Mouse (Mus musculus) cerebellum, adult 11-12 months (tissue): ENCODE results near the gene Gm10260.
A peak's percentile ranks its signal among the peaks of the same experiment; 100 is the strongest.

Experiments
- DNase-seq: peaks from one replicate; pipeline ENCODE4 v3.0.0; 2022

Gm10260 gene

DNA sequence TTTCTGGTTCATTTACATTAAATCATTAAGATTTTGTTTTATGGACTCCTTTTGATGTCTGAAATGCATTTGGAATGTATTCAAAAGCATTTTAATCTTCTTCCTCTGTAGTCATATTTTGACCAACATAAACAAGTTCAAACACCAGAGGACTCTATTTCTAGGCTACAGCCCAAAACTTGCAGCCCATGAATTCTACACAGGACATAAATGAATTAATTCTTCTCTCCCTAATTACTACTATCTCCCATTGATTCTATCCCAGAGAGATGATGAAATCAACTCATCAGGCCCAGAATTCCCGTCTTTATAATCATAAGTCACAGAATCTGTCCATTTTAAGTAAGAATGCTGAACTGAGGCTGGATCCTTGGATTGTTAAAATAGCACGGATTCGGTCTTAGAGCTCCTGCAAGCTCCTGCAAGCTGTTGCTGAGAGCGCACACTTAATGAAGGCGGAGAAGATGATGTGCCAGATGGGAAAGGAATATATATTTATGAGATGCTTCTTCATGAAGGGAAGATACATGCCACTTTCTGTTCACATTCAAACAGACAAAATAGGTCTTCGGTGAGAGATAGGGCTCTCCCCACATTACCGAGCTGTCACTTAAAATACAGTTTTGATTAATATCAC lies 7.7 kb upstream of the Gm10260 start:
- DNase-seq, result no peak

DNA sequence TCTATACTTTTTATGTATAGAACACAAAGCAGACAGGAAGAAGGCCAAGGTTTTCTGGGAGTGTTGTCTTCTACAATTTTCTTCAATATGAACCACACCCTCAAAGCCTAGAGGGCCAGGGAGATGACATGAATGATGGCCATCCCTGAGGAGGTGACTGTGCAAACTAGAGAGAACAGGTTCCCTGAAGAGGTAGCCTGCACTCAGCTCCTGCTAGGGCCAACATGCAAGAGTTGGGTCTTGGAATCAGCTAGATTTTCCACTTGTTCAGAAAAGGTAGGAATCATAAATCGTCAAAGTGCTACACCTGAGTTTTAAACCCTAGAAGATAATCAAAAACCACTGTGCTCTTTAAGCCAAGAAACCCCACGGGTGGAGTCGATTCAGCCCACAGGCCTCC lies 6.2 kb upstream of the Gm10260 start:
- DNase-seq, result no peak

DNA sequence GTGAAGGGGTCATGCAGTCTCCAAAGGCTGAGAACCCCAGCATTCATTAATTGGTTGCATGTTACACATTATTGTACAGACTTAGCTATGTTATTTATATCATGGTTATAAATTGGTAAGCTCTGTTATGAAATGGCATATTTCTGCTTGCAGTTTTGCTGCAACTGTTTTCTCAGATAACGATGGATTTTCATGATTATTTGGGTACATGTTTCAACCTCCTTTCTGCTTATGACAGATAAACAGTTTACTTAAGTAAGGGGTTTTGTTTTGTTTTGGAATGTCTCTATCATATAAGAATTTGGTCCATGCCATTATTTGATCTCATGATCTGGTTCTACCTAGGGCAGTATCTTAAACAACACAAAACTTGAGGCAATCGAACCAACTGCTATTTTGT lies 5.5 kb upstream of the Gm10260 start:
- no peak for DNase-seq

DNA sequence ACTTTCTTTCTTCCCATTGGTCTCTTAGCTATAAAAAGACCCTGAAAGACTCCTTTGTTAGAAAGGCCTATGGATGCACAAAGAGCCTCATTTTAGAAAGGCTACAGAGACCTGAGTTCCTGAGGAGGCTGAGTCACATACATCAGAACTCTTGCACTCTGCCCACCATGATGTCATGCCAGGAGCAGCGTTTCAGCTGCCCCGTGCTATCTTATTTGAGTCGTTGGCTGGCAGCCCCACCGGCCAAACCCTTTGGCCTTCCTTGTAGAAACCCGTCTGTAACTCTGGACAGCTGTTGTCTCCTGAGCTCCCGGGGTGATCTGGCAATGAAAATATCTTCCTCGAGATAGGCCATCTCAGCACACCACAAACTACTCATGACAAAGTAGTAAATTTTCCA lies 3.6 kb upstream of the Gm10260 start:
- no peak for DNase-seq

DNA sequence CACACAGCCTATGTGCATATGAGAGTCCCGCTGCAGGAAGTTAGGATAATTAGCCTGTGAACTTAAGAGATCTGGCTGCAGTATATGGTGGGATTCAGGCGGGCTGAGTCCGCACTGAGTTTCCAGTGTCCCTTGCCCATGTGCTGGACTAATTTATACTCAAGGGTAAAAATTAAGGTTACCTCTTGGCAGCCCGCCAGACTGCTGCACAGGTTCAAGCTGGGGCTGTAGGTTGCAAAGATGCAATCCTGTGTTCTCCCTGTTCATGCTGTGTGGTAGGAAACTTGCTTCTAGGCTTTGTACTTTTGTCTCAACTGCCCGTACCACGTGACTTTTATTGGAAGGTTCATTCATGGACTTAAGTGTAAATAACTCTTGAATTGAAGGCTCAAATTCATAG lies 3.0 kb upstream of the Gm10260 start:
- no peak for DNase-seq

DNA sequence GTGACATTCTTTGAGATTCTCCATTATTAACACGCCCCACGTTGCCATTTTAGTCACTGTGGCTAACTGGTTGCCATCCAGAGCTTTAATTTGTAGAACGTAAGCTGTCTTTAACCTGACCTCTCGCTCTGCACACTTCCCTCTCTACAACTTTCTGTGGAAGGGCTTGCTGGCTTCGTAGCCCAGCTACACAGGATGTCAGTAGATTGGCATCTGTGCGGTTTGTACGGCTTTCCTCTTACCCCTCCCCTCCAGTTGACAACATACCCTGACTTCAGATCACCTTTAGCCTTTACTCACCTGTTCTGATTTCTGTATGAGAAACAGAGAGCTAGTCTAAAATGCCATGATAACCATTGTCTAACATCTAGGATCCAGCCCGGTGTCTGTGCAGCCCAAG lies 1.7 kb upstream of the Gm10260 start:
- no peak for DNase-seq

DNA sequence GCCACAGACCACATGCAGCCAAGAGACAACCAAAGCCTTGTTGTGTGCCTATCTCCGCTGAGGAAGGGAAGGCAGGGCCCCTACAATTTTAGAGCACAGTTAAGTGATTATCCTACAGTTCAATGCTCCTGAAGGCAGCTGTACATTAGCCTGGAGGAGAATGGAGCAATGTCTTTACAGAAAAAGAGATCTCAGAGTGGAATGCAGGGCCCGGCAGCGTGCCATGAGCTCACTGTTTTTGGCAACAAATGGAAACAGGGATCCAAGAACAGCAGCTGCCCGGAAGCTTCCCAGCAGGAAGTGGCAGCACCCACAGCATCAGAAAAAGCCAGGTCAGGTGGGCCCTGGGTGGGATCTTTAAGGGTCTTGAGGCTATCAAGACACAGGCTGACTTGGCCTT lies 3.4 kb downstream of the Gm10260 start:
- DNase-seq, result no peak

DNA sequence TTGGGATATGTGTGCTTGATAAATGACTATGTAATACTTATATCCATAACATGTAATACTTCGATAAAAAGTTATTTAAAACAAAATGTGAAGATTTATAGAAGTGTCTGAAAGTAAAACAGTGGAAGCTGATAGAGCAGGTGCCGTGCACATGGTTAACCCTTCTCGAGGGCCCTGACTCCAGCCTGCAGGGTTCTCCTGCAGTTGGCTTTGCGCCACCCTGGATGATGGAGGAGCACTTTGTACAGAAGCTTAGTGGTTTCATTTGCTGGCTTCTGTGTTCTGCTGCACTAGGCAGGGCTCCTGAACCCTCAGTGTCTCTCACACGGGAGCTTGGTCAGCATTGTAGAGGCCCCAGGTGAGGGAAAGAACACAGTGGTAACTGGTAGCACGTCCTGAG lies 4.3 kb downstream of the Gm10260 start:
- DNase-seq, result no peak

DNA sequence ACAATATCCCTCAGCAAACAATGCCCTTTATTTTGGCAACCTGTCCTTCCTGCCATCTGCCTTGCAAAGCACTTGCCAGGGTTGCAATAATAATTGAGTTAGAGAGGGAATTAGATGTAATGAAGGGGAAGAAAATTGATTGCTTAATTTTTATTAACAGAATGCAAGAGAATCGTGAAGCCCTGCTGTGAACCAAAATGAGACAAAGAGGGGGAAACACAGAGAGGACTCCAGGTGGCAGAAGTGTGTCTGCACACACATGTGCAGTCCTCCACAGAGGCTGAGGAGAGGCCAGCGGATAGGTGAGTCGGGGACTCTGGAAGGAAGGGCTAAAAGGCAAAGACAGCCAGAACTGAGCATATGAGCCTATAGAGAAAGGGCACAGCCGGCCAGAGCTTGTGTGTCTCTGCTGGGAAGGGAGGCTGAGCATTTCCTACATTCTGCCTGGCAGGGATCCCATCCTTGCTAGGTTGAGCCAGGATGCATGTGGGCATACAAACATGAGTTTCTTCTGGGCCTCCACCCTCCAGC lies 9.5 kb downstream of the Gm10260 start:
- peak; percentile 43 for DNase-seq

DNA sequence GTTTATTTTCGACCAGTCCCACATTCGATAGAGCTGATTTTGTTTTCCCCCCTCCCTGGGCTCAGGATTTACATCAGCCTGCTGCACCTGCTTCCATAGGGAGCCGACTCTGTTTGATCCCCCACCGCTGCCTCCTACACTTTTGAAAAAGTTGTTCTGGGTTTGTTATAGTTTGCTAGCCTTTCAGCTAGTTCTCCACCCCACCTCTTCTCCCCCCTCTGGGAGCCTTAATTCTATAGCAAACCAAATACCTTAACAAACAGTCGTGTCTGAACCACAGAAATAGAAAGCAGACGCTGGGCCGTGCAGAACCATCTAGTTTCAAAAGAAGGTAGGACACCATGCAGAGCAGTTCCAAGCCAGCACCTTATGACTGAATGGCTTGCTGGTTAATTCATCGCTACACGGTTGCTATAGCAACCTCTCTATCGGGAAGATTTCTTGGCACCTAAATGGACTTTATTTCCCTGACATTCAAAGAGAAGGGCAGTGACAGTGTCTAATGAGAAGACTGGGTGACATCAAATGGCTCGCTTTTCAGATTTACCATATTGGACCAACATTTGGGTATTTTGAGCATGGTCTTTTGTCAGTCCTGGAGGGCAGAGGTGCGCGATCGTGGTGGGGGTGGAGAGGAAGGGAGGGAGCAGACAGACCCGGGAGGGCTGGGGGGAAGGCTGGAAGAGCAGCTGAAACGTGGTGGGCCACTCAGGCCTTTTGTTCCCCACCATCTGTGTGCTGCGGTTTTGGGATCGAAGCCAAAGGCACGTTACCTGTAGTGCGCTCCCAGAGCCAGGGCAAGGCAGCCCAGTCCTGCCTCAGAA lies 13.2 kb downstream of the Gm10260 start:
- DNase-seq, result no peak

DNA sequence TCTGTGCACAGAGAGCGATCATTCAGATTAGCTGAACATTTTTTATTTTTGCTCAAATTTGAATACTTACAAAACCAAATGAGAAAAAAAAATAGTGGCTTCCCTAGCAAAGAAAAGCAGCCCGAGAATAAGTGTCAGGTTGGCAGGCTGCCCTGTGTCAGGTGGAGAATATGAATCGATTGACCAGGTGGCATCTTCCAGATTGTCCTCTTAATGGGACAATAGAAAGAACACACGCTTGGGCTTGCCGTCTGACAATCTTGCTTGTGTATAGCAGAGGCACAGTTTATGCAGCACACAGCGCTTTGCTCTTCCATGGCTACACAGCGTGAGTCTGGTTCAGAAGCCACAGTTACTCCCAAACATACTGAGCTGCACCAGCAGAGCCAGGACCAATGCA lies 15.8 kb downstream of the Gm10260 start:
- no peak for DNase-seq

DNA sequence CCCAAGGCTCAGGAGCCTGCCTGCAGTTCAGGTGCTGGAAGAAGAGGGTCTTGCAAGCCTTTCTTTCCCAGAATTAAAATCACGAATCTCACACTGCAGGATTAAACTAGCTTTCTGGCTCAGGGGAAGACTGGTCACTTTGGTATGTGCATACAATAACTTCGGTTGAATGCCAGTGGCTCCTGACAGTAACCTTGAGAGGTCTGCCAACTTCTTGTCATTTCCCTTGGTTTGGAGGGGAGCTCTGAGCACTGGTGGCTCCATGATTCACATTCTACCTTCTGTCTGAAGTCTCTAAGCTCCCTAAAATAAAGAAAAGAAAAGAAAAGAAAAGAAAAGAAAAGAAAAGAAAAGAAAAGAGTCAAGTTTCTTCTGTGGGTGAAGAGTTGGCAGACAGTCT lies 16.4 kb downstream of the Gm10260 start:
- DNase-seq, result no peak

DNA sequence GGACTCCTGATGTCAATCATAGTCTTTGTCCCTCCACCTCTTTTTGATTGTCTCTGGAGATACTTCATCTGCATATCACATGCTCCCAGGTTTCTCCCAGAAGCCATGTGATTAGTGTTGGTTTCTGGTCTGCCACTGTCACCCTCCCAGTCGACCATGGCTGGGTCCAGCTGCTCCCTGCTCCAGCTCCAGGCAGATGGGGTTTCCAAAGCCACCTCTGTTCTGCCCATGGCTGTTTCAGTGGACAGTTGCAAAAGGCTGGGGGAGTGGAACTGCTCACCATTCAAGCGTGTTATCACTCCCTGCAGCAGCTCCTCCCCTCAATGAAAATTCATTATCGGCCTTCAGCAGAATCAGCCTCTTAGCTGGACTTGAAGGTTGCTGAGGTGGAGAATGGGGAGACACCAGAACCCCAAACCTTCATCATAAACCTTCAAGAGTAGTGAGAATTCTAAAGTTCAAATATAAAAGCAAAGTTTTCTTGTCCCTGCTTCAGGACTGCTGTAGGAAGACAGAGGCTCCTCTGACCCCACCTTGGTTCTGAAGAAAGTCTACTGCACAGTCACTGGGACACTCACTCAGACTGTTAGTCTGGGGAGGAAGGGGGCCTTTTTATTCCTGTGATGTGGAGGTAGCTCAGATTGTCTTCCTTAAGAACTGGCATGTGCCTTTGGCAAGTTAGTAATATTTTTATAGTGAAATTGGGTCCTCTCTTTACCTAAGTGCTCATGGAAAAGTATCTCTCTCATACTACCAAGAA lies 17.0 kb downstream of the Gm10260 start:
- DNase-seq, result no peak

DNA sequence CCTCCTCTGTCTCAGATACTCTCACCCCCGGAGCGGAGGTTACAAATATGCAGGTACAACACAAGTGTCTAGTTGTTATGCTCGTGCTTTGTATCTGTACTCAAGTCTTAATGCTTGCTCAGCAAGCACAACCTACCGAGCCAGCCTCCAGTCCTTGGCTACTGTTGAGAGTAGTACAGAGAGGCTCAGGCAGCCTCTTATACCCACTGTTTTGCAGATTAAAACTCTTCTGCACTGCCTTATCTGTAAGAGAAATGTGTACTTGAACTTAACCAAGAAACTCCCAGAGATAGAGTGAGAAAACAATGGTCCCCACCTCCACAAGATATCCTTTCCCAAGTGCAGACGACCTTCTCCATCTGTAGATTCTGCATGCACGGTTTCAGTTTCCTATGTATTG lies 24.5 kb downstream of the Gm10260 start:
- DNase-seq, result no peak

DNA sequence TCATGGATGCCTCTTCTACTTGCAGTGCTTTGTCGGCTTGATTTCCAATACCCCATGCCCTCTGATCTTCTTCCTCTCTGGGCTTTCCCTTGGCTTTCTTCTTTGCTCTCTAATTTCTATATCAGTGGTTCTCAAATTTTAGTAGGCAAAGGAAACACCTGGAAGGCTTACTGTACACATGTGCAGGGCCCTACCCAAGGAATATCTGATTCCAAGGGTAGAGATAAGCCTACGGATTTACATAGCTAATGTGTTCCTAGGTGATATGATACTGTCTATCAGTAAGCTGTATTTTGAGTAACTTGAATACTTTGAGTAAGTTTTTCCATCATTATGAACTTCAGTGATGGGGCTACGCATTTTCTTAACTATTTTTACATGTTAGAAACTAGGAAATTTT lies 25.7 kb downstream of the Gm10260 start:
- no peak for DNase-seq

DNA sequence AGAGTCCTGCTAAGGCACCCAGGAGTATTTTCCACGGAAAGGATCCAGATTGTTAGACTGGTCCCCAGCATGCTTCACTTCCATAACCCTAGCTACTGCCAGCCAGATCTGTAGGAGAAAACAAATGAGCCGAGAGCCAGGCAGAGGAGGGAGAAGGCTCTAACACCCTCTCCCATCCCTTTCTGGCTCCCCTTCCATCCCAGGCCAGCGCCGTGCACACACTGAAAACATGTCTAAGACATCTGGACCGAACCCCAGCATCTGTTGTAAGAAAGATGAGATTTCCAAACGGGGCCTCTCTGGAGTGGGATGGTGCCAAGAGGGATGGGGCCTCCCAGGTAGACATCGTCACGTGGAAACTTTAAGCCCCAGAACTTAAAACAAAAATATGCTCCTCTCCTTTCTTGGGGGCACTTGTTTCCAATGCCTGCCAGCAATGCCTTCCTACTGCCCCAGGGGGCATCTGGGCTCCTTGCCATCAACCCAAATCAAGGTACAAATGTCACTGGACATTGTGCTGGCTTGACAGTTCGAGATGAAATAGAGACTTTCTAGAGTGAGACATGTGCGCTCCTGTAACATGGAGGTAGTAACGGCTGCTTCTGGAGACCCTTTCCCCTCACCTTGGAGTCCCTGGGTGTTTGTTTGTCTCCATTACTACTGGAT lies 35.1 kb downstream of the Gm10260 start:
- no peak for DNase-seq

DNA sequence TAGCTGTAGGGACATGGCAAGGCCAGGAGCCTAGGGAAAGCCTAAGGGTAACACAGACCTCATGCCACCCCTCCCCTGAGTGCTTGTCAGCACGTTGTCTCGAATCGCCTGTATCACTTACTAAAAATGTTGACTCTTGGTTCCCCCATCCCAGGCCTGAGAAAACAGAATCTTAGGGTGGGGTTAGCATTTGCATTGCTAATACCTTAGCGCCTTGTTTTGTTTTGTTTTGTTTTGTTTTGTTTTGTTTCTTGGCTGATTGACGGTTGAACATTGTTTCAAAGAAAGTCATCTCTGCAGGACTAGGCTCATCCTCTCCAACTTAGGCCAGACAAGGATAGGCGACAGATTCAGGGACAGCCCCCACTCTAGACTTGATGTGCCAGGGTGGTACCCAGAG lies 35.9 kb downstream of the Gm10260 start:
- DNase-seq, result no peak

DNA sequence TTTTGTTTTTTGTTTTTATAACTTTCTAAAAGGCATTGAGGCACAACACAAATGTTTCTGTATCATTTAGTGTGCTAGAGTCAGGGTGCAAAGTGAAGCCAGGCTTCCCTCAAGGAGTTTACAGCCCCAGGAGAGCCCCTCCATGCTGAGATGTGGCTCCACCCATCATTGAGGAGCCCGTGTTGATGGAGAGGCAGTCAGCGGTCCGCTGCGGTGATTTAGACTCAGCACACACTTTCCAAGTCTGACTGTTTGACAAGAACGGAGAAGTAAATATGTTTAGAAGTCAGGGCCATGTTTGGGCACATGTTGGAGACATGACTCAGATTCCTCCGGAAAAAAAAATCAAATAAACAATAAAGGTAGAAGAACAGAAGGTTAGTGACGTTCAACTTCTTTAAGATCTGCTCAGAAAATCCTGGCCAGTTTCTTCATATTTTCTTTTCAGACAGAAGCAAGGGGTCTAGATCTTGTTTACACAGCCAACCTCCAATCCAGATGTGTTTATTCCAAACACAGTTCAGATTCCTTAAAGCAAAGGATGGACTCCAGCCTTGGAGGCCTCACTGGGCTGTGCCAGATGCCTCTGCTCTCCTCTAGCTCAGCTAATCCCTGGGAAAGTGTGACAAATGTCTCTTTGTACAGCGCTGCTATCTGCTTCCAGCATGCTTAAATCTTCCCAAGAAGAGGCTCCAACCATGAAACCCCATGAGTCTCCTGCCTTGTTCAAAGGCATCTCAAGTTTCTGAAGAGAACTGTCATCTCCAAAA lies 47.7 kb downstream of the Gm10260 start:
- no peak for DNase-seq

DNA sequence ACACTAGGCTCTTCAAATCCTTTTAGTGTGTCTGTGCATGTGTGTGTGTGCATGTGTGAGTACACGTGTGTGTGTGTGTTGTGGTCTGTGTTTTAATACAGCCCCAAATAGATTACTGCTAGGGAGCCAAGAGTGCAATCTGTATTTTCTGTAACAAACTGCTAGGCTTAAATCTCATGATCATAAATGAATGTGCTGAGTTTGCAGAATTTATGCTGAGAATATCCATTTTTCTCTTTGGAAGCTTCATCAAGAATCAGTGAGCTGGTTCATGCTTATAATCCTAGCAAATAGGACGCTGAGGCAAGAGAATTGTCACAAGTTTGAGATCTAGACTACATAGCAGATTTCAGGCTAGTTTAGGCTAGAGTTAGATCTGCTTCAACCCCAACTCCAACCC lies 48.9 kb downstream of the Gm10260 start:
- DNase-seq, result no peak
